Mouse (Mus musculus) limb, embryonic 12.5 days (tissue): ENCODE data around the gene Cdh23. TPM values are rescaled to one million over a fixed set of nuclear protein-coding genes. Genes with fewer than 3 reads are reported as not detected.

Experiments used
- ATAC-seq: fragments of 200-750 bp; cut with Nextera tagmentation; 2 replicates; pipeline ENCODE4 v1.8.0; 2017; ENCODE audit warnings: low read depth, moderate TSS enrichment; ENCODE audit not compliant: insufficient number of reproducible peaks, insufficient read depth, low FRiP score, low TSS enrichment
- H3K27ac ChIP-seq: fragments of 300-500 bp; sonication (generic); 2 replicates; pipeline ENCODE4 v1.5.1; 2016; ENCODE audit warnings: mild to moderate bottlenecking, moderate library complexity
- H3K27me3 ChIP-seq: fragments of 300-500 bp; sonication (generic); 2 replicates; pipeline ENCODE4 v1.6.1; 2016; ENCODE audit warnings: mild to moderate bottlenecking, moderate library complexity
- H3K36me3 ChIP-seq: fragments of 300-500 bp; sonication (generic); 2 replicates; pipeline ENCODE4 v1.6.1; 2016; ENCODE audit warnings: mild to moderate bottlenecking, moderate library complexity
- H3K4me1 ChIP-seq: fragments of 300-500 bp; sonication (generic); replicated peaks from 2 replicates; pipeline ENCODE4 v1.6.1; 2016
- H3K4me2 ChIP-seq: fragments of 300-500 bp; sonication (generic); 2 replicates; pipeline ENCODE4 v1.6.1; 2016; ENCODE audit warnings: mild to moderate bottlenecking, moderate library complexity
- H3K4me3 ChIP-seq: fragments of 300-500 bp; sonication (generic); replicated peaks from 2 replicates; pipeline ENCODE4 v1.5.1; 2016; ENCODE audit warnings: mild to moderate bottlenecking
- H3K9ac ChIP-seq: fragments of 300-500 bp; sonication (generic); replicated peaks from 2 replicates; pipeline ENCODE4 v1.6.1; 2016; ENCODE audit warnings: mild to moderate bottlenecking, moderate library complexity
- H3K9me3 ChIP-seq: fragments of 300-500 bp; sonication (generic); 2 replicates; pipeline ENCODE4 v1.6.1; 2016; ENCODE audit warnings: mild to moderate bottlenecking, moderate library complexity
- WGBS: fragments of 180-500 bp; shearing (Covaris S2); methylation state at CpG from one replicate; pipeline ENCODE4 v1.1.7; 2016; 5-methylcytosine and 5-hydroxymethylcytosine counted together
- polyA plus RNA-seq: library from polyadenylated mRNA; unstranded; fragments of >200 nt; fragmentation: Nextera tagmentation; extraction: Ambion mirVana; gene quantifications from 2 replicates; pipeline ENCODE4 v1.2.1, GENCODE M21; 2016

The Cdh23 gene
- polyA plus RNA-seq, 1 experiment from 2014 or later, result 0.34 TPM

DNA sequence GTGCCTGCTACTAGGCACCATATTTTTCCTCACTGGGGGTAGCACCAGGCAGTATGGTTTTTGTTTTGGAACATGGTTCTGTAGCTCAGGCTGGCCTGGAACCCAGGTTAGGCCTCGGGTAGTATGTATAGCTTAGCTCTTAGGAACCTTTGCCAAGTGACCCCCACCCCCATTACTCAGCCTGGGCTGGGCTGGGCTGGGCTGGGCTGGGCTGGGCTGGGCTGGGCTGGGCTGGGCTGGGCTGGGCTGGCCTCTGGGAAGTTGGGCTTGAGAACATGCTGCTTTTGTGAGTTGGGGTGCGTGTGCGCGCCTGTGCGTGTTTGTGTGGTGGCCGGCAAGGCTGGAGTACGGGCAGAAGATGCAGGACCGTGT is 405.6 kb downstream of the Cdh23 start:
- 0 out of 2 replicates have a peak overlapping the region, but pooled peaks have one; percentile 50 for H3K27ac ChIP-seq
- peaks cover 44% of the 10 kb centered on the region for H3K36me3 ChIP-seq
- 80% methylated on average over 8 of the region's 8 CpGs for WGBS
- no peak overlapping the region for H3K4me2 ChIP-seq
- ATAC-seq, result no peak
- H3K4me3 ChIP-seq, result no peak overlapping the region
- peaks cover 33% of the 10 kb centered on the region for H3K4me1 ChIP-seq
- no peak overlapping the region for H3K9ac ChIP-seq
- H3K27me3 ChIP-seq, result no peaks in the 10 kb centered on the region
- no peaks in the 10 kb centered on the region for H3K9me3 ChIP-seq

DNA sequence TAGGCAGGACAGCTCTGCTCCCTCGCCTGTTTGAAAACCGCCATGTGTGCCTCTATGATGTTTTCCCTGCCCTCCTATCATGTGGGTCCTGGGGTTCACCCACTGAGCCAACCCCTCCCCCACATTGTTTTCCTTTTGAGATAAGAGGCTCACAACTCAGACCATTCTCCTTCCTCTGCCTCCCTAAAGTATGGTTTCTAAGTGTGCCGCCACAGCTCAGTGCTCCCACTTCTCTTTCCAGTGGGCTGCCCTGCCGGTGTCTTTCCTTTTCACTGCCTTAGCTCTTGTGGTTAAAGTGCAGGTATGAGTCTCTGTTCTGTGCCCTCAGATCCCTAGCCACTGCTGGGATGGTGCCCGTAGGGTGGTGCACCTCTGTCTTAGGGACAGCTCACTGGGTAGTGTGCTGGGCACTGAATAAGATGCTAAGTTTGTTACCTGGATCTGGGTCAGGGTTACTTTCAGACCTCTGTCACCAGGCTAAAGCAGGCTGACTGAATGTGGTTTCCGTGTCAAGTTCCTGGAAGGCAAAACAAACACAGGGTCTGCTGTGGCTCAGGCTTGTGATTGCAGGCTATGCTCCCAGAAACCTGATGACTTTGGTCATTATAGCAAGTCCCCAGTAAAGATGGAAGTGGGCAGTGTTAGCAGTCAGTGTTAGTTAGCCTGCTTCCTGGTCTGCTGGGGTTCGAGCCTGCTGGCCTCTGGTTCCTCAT is 406.1 kb downstream of the Cdh23 start:
- H3K4me1 ChIP-seq, result peaks cover 38% of the 10 kb centered on the region
- H3K27ac ChIP-seq, result peak overlapping the region; percentile 50; the same call in 1 of the 2 replicates
- no peaks in the 10 kb centered on the region for H3K27me3 ChIP-seq
- H3K4me3 ChIP-seq, result no peak overlapping the region
- H3K4me2 ChIP-seq, result no peak overlapping the region
- H3K9ac ChIP-seq, result no peak overlapping the region
- H3K36me3 ChIP-seq, result peaks cover 39% of the 10 kb centered on the region
- H3K9me3 ChIP-seq, result no peaks in the 10 kb centered on the region
- ATAC-seq, result no peak
- 69% methylated on average over 7 of the region's 7 CpGs for WGBS

GRCm38 (mm10) chr10:60289216-60289615 is 407.1 kb downstream of the Cdh23 start:
- H3K4me2 ChIP-seq, result no peak overlapping the region
- H3K27ac ChIP-seq, result no peak overlapping the region
- H3K4me3 ChIP-seq, result no peak overlapping the region
- no peak for ATAC-seq
- H3K9me3 ChIP-seq, result no peaks in the 10 kb centered on the region
- WGBS, result 91% methylated on average over 8 of the region's 8 CpGs
- peaks cover 48% of the 10 kb centered on the region for H3K4me1 ChIP-seq
- no peak overlapping the region for H3K9ac ChIP-seq
- H3K27me3 ChIP-seq, result no peaks in the 10 kb centered on the region
- peaks cover 29% of the 10 kb centered on the region for H3K36me3 ChIP-seq

DNA sequence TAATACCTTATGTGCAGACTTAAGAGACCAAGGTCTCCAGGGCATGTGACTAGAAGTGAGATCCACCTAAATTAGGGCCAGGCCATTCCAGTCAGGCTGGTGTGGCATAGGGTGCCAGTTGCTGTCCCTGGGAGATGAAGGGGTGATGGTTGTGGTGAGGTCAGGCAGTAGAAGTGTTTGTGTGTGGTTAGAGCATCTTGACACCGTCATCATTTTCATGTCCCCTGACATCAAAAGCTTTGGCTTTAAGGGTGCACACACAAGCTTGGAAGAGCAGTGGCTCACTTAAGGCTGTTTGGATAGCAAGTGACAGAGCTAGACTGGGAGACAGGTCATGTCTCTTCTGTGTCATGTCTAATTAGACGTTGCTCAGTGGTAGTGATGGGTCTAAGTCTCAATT is 408.6 kb downstream of the Cdh23 start:
- ATAC-seq, result no peak
- Histone ChIP-seq H3K9me3 (no peaks in the 10 kb centered on the region), H3K4me3 (no peak overlapping the region), H3K4me2 (no peak overlapping the region), H3K27me3 (no peaks in the 10 kb centered on the region), H3K9ac (no peak overlapping the region), H3K27ac (no peak overlapping the region), H3K4me1 (peaks cover 56% of the 10 kb centered on the region), H3K36me3 (peaks cover 14% of the 10 kb centered on the region)
- 83% methylated on average over 2 of the region's 2 CpGs for WGBS

DNA sequence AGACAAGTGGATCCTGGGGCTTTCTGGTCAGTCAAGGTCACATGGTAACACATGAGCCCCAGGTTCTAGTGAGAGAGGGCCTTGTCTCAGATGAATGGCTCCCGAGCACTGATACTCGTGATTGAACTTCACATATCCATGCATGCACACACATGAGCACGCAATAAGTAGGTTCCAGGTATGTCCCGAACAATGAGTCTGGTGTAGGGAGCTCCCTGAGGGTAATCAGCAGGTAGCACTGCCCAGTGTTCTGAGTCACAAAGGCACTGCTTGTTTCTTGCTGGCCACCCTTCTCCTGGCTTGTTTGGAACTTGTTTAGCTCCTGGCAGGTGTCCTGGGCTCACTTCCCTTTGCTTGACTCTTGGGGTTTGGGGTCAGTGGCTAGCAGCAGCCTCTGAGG is 409.1 kb downstream of the Cdh23 start:
- Histone ChIP-seq H3K4me1 (peaks cover 58% of the 10 kb centered on the region), H3K27ac (no peak overlapping the region), H3K9ac (no peak overlapping the region), H3K4me2 (no peak overlapping the region), H3K27me3 (no peaks in the 10 kb centered on the region), H3K36me3 (peaks cover 14% of the 10 kb centered on the region), H3K4me3 (no peak overlapping the region), H3K9me3 (no peaks in the 10 kb centered on the region)
- WGBS, result 87% methylated on average over 4 of the region's 4 CpGs
- ATAC-seq, result no peak

DNA sequence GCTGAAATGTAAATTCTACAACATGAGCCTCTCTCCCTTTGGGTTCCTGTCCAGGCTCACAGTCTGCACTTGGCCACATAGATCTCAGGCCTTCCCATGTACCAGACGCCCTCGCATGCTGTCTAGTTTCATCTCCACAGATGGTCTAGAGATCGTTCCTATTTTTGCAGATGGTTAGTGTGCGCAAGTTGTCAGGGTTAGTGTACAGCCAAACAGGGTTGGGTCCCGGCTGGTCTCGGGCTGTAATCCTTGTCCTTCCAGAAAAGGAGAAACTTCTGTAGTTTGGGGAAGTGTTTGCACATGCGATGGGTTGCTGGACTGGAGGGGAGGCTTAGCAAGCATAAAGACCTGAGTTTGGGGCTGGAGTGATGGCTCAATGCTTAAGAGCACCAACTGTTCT is 409.7 kb downstream of the Cdh23 start:
- Histone ChIP-seq H3K4me3 (no peak overlapping the region), H3K9ac (no peak overlapping the region), H3K4me1 (peaks cover 61% of the 10 kb centered on the region), H3K36me3 (peaks cover 8% of the 10 kb centered on the region; the same call in 1 of the 2 replicates), H3K27ac (peak overlapping the region; percentile 83; the same call in 1 of the 2 replicates), H3K27me3 (no peaks in the 10 kb centered on the region), H3K9me3 (no peaks in the 10 kb centered on the region), H3K4me2 (no peak overlapping the region)
- 91% methylated on average over 7 of the region's 7 CpGs for whole genome bisulfite sequencing
- no peak for ATAC-seq

GRCm38 (mm10) chr10:60285676-60286372 is 410.5 kb downstream of the Cdh23 start:
- 57% methylated on average over 14 of the region's 14 CpGs for WGBS
- H3K4me2 ChIP-seq, result peak overlapping the region; percentile 42
- H3K9ac ChIP-seq, result 0 out of 2 replicates have a peak overlapping the region, but pooled peaks have one; percentile 27
- no peaks in the 10 kb centered on the region for H3K27me3 ChIP-seq
- H3K9me3 ChIP-seq, result no peaks in the 10 kb centered on the region
- no peak overlapping the region for H3K4me3 ChIP-seq
- H3K36me3 ChIP-seq, result peaks cover 4% of the 10 kb centered on the region; the same call in 1 of the 2 replicates
- H3K27ac ChIP-seq, result peak overlapping the region; percentile 83
- ATAC-seq, result peak; percentile 58
- peaks cover 60% of the 10 kb centered on the region for H3K4me1 ChIP-seq

- WGBS, result 78% methylated on average over 8 of the region's 8 CpGs
- Histone ChIP-seq H3K4me1 (peaks cover 57% of the 10 kb centered on the region), H3K4me2 (peak overlapping the region; percentile 42; the same call in 1 of the 2 replicates), H3K4me3 (no peak overlapping the region), H3K9ac (0 out of 2 replicates have a peak overlapping the region, but pooled peaks have one; percentile 27), H3K27me3 (no peaks in the 10 kb centered on the region), H3K9me3 (no peaks in the 10 kb centered on the region), H3K27ac (peak overlapping the region; percentile 83), H3K36me3 (peaks cover 4% of the 10 kb centered on the region; the same call in 1 of the 2 replicates)
- 0 out of 2 replicates have a peak, but pooled peaks have one; percentile 8 for ATAC-seq
Observed at GRCm38 (mm10) chr10:60285183-60285582, 411.1 kb downstream of the Cdh23 start.

- H3K9ac ChIP-seq, result peak overlapping the region; percentile 12; the same call in 1 of the 2 replicates
- peak overlapping the region; percentile 42; the same call in 1 of the 2 replicates for H3K4me2 ChIP-seq
- H3K36me3 ChIP-seq, result peaks cover 4% of the 10 kb centered on the region; the same call in 1 of the 2 replicates
- 50% methylated on average over 8 of the region's 8 CpGs for WGBS
- no peak for ATAC-seq
- H3K4me3 ChIP-seq, result no peak overlapping the region
- peak overlapping the region; percentile 83 for H3K27ac ChIP-seq
- peaks cover 57% of the 10 kb centered on the region for H3K4me1 ChIP-seq
- no peaks in the 10 kb centered on the region for H3K9me3 ChIP-seq
- no peaks in the 10 kb centered on the region for H3K27me3 ChIP-seq
Observed at GRCm38 (mm10) chr10:60284676-60285111, 411.6 kb downstream of the Cdh23 start.

DNA sequence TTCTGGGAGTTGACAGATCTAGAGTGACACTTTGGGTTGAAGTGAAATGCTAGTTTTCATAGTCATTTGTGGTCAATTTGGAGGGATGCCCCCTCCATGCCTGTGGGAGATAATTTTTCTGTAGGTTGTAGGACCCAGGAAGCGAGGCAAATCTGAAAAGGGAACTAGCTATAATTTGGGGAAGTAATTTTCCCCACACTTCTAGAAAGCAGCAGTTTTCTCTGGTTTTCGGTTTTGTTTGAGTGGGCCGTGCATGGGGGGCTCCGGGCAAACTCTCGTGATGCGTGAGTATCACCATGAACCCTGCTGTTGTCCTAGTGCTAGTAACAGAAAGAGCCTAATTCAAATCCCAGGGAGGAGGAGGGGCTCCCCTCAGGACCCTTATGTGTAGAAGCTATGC is 412.0 kb downstream of the Cdh23 start:
- Histone ChIP-seq H3K9ac (peak overlapping the region; percentile 12; the same call in 1 of the 2 replicates), H3K27ac (peak overlapping the region; percentile 83), H3K4me1 (peaks cover 60% of the 10 kb centered on the region), H3K4me2 (0 out of 2 replicates have a peak overlapping the region, but pooled peaks have one; percentile 42), H3K27me3 (no peaks in the 10 kb centered on the region), H3K9me3 (no peaks in the 10 kb centered on the region), H3K36me3 (peaks cover 4% of the 10 kb centered on the region; the same call in 1 of the 2 replicates), H3K4me3 (no peak overlapping the region)
- WGBS, result 85% methylated on average over 6 of the region's 6 CpGs
- no peak for ATAC-seq
